Mouse (Mus musculus) hindbrain, embryonic 11.5 days (tissue): ENCODE data around the gene Fam193a. TPM values are rescaled to one million over a fixed set of nuclear protein-coding genes. Genes with fewer than 3 reads are reported as not detected.

Experiments used
- ATAC-seq: fragments of 200-750 bp; cut with Nextera tagmentation; 2 replicates; pipeline ENCODE4 v1.8.0; 2017; ENCODE audit warnings: mild to moderate bottlenecking, moderate TSS enrichment, moderate library complexity; ENCODE audit not compliant: low FRiP score
- DNase-seq: peaks from one replicate; pipeline ENCODE4 v3.0.0-alpha.2; 2015; ENCODE audit warnings: low spot score
- H3K27ac ChIP-seq: fragments of 300-500 bp; sonication (generic); 2 replicates; pipeline ENCODE4 v1.5.1; 2014; ENCODE audit warnings: mild to moderate bottlenecking, low read depth, low read length
- H3K27me3 ChIP-seq: fragments of 300-500 bp; sonication (generic); 2 replicates; pipeline ENCODE4 v1.6.1; 2014; ENCODE audit warnings: mild to moderate bottlenecking, low read length, moderate library complexity, mixed read lengths; ENCODE audit not compliant: control insufficient read depth, insufficient read depth
- H3K36me3 ChIP-seq: fragments of 300-500 bp; sonication (generic); 2 replicates; pipeline ENCODE4 v1.6.1; 2014; ENCODE audit warnings: mild to moderate bottlenecking, low read length, moderate library complexity, mixed read lengths; ENCODE audit not compliant: control insufficient read depth, insufficient read depth
- H3K4me1 ChIP-seq: fragments of 300-500 bp; sonication (generic); replicated peaks from 2 replicates; pipeline ENCODE4 v1.6.1; 2014; ENCODE audit warnings: low read length, mixed read lengths; ENCODE audit not compliant: control insufficient read depth, insufficient read depth
- H3K4me2 ChIP-seq: fragments of 300-500 bp; sonication (generic); replicated peaks from 2 replicates; pipeline ENCODE4 v1.6.1; 2014; ENCODE audit warnings: mild to moderate bottlenecking, low read depth, low read length
- H3K4me3 ChIP-seq: fragments of 300-500 bp; sonication (generic); 2 replicates; pipeline ENCODE4 v1.5.1; 2014; ENCODE audit warnings: low read depth, low read length
- H3K9ac ChIP-seq: fragments of 300-500 bp; sonication (generic); 2 replicates; pipeline ENCODE4 v1.6.1; 2014; ENCODE audit warnings: low read depth, low read length
- H3K9me3 ChIP-seq: fragments of 300-500 bp; sonication (generic); 2 replicates; pipeline ENCODE4 v1.6.1; 2016; ENCODE audit warnings: low read length; ENCODE audit not compliant: control insufficient read depth
- WGBS: fragments of 180-500 bp; shearing (Covaris S2); extraction: QIAGEN DNeasy Blood & Tissue Kit; methylation state at CpG from one replicate; pipeline ENCODE4 v1.1.7; 2014; 5-methylcytosine and 5-hydroxymethylcytosine counted together
- polyA plus RNA-seq: library from polyadenylated mRNA; unstranded; fragments of >200 nt; fragmentation: Nextera tagmentation; extraction: Ambion mirVana; gene quantifications from 2 replicates; pipeline ENCODE4 v1.2.1, GENCODE M21; 2014

Gene Fam193a
- polyA plus RNA-seq, 1 experiment from 2014 or later: 21.5 TPM

- Histone ChIP-seq H3K9ac (no peak overlapping the region), H3K4me1 (no peaks in the 10 kb centered on the region), H3K27me3 (no peaks in the 10 kb centered on the region), H3K4me3 (no peak overlapping the region), H3K4me2 (no peak overlapping the region), H3K36me3 (no peaks in the 10 kb centered on the region), H3K9me3 (no peaks in the 10 kb centered on the region), H3K27ac (no peak overlapping the region)
- DNase-seq: no peak
- 96% methylated on average over 2 of the region's 2 CpGs for WGBS
- no peak for ATAC-seq
Observed at GRCm38 (mm10) chr5:34395850-34396540, 26.3 kb downstream of the Fam193a start.

GRCm38 (mm10) chr5:34397866-34398265 lies 28.1 kb downstream of the Fam193a start:
- ATAC-seq (no peak), DNase-seq (no peak)
- no peaks in the 10 kb centered on the region for H3K9me3 ChIP-seq
- H3K4me1 ChIP-seq: no peaks in the 10 kb centered on the region
- H3K36me3 ChIP-seq: no peaks in the 10 kb centered on the region
- H3K27me3 ChIP-seq: no peaks in the 10 kb centered on the region
- WGBS: 90% methylated on average over 2 of the region's 2 CpGs
- H3K4me3 ChIP-seq: no peak overlapping the region
- H3K4me2 ChIP-seq: no peak overlapping the region
- no peak overlapping the region for H3K9ac ChIP-seq
- H3K27ac ChIP-seq: no peak overlapping the region

- Histone ChIP-seq H3K4me3 (no peak overlapping the region), H3K27me3 (no peaks in the 10 kb centered on the region), H3K4me2 (no peak overlapping the region), H3K4me1 (no peaks in the 10 kb centered on the region), H3K9ac (no peak overlapping the region), H3K36me3 (no peaks in the 10 kb centered on the region), H3K27ac (no peak overlapping the region), H3K9me3 (no peaks in the 10 kb centered on the region)
- DNase-seq (no peak), ATAC-seq (no peak)
- WGBS: 69% methylated on average over 1 of the region's 1 CpGs
Observed at GRCm38 (mm10) chr5:34398326-34398725, 28.6 kb downstream of the Fam193a start.

- H3K9ac ChIP-seq: no peak overlapping the region
- no peak overlapping the region for H3K27ac ChIP-seq
- WGBS: 91% methylated on average over 6 of the region's 6 CpGs
- H3K9me3 ChIP-seq: no peaks in the 10 kb centered on the region
- no peak for DNase-seq
- no peaks in the 10 kb centered on the region for H3K36me3 ChIP-seq
- H3K27me3 ChIP-seq: no peaks in the 10 kb centered on the region
- H3K4me1 ChIP-seq: no peaks in the 10 kb centered on the region
- no peak overlapping the region for H3K4me2 ChIP-seq
- ATAC-seq: no peak
- H3K4me3 ChIP-seq: no peak overlapping the region
Observed at GRCm38 (mm10) chr5:34407366-34407918, 37.7 kb downstream of the Fam193a start.

- ATAC-seq (no peak), DNase-seq (no peak)
- Histone ChIP-seq H3K27ac (no peak overlapping the region), H3K4me1 (no peaks in the 10 kb centered on the region), H3K9me3 (no peaks in the 10 kb centered on the region), H3K4me2 (no peak overlapping the region), H3K27me3 (no peaks in the 10 kb centered on the region), H3K4me3 (no peak overlapping the region), H3K36me3 (no peaks in the 10 kb centered on the region), H3K9ac (no peak overlapping the region)
- 87% methylated on average over 1 of the region's 1 CpGs for WGBS
Observed at GRCm38 (mm10) chr5:34409002-34409401, 39.3 kb downstream of the Fam193a start.

GRCm38 (mm10) chr5:34410819-34411218 lies 41.1 kb downstream of the Fam193a start:
- WGBS: 91% methylated on average over 4 of the region's 4 CpGs
- no peak for DNase-seq
- no peak for ATAC-seq

DNA sequence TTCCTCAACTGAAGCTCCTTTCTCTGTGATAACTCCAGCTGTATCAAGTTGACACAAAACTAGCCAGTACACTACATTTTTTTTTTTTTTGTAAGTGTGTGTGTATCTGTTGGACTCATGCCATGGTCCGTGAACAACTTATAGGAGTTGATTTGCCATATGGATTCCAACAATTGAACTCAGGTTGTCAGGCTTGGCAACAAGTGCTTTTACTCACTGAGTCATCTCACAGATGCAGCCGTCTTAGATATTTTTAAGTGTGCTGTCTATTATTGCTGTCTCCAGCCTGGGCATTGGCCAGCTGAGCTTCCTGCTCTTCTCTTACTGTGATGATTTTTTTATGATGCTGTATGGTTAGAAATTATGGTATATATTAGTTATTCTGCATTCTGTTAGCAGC lies 44.2 kb downstream of the Fam193a start:
- H3K4me2 ChIP-seq: no peak overlapping the region
- H3K36me3 ChIP-seq: no peaks in the 10 kb centered on the region
- H3K4me3 ChIP-seq: no peak overlapping the region
- ATAC-seq (no peak), DNase-seq (no peak)
- H3K4me1 ChIP-seq: no peaks in the 10 kb centered on the region
- no peaks in the 10 kb centered on the region for H3K27me3 ChIP-seq
- H3K27ac ChIP-seq: no peak overlapping the region
- H3K9ac ChIP-seq: no peak overlapping the region
- no peaks in the 10 kb centered on the region for H3K9me3 ChIP-seq
- WGBS: 94% methylated on average over 2 of the region's 2 CpGs

More at GRCm38 (mm10) chr5:34410819-34411218, 41.1 kb downstream of the Fam193a start:
- no peaks in the 10 kb centered on the region for H3K9me3 ChIP-seq
- no peak overlapping the region for H3K4me2 ChIP-seq
- H3K9ac ChIP-seq: no peak overlapping the region
- H3K27me3 ChIP-seq: no peaks in the 10 kb centered on the region
- no peaks in the 10 kb centered on the region for H3K4me1 ChIP-seq
- H3K36me3 ChIP-seq: no peaks in the 10 kb centered on the region
- no peak overlapping the region for H3K27ac ChIP-seq
- no peak overlapping the region for H3K4me3 ChIP-seq

GRCm38 (mm10) chr5:34417251-34418008 lies 47.7 kb downstream of the Fam193a start:
- no peak overlapping the region for H3K4me3 ChIP-seq
- no peaks in the 10 kb centered on the region for H3K27me3 ChIP-seq
- DNase-seq (no peak), ATAC-seq (no peak)
- WGBS: 94% methylated on average over 3 of the region's 3 CpGs
- H3K9ac ChIP-seq: no peak overlapping the region
- no peaks in the 10 kb centered on the region for H3K9me3 ChIP-seq
- peaks cover 5% of the 10 kb centered on the region; the same call in 1 of the 2 replicates for H3K36me3 ChIP-seq
- no peak overlapping the region for H3K4me2 ChIP-seq
- no peak overlapping the region for H3K27ac ChIP-seq
- H3K4me1 ChIP-seq: no peaks in the 10 kb centered on the region
